Mouse (Mus musculus) right cerebral cortex, postnatal 14 days (tissue): Measurements from ENCODE around the gene Spta1.

Experiments used
- DNase-seq: peaks from one replicate; pipeline ENCODE4 v3.0.0; 2022

The Spta1 gene

DNA sequence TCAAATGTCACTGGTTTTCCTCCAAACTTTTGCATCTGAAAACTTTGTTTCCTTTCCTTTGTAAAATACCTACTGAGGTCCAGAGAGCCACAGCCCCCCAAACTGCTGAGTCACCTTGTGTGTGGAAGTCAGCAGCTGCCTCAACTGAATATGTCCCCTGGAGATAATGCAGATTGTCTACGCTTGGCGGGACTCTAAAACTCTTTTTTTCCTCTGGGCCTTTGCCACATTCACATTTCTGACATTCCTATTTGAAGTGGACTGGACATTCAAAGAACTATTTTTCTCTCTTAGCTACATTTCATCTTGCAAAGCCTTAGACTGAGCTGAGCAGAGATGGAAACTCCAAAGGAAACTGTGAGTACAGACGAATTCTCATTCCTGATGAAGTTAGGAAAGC, at the start of gene Spta1:
Spta1 (plus strand) TSS at position 172 of the 400 bp plus-strand sequence.
- DNase-seq, result no peak

- no peak for DNase-seq
Measured at GRCm38 (mm10) chr1:174131217-174131616, 41.4 kb upstream of the Spta1 start, which contains the start of gene Olfr424. Olfr424 (plus strand) TSS chr1:174131517.

DNA sequence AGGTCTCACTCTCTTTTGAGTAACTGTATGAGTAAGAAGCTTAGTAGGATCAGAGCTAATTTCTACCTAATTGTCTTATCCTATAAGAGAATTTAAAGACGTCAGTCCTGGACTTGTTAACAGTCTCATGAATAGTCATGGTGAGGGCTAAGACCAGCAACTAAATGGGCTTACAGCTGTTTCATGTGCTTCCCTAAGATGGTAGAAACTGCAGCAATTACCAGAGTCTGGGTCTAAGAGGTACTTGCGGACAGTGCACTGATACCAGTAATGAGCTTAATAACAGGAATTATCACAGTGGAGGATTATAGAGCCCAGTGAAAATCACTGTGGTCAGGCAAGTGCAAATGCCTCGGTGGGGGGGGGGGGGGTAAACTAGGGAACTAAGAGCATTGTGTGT, 40.6 kb upstream of the Spta1 start:
- DNase-seq, result no peak

DNA sequence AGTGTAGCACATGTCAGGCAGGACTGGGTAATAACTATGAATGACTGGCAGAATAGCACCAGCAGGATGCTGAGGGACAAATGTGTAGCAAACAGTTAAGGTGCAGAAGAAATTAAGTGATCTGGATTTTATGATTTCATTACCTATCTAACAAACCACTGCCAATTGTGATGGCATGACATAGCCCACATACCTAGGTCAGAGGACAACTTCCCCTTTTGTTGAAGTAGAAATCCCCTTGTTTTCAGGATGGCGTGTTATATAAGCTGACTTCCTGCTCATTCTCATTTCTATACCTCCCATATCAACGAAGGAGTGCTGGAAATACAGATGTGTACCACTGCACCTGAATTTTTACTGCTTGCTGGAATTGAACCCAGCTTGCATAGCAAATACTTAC, 31.2 kb upstream of the Spta1 start:
- no peak for DNase-seq

DNA sequence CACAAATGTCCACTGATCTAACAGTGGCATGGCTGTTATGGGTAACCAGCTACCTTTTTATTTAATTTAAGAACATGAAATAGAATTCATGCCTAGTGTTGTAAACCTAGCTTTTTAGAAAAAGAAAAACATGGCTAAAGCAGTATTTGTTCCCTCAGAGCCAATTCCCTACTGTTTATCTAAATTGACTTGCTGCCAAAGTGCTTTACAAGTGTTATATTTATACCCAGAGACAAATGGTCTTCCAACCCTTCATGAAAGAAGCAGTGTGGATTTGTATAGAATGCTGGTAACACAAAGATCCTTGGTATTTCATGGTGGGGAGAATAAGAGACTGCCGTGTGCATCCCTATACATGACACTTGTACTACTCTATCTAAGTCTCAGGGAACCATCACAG, 25.9 kb upstream of the Spta1 start:
- no peak for DNase-seq

GRCm38 (mm10) chr1:174149289-174149688, 23.3 kb upstream of the Spta1 start:
- no peak for DNase-seq

DNA sequence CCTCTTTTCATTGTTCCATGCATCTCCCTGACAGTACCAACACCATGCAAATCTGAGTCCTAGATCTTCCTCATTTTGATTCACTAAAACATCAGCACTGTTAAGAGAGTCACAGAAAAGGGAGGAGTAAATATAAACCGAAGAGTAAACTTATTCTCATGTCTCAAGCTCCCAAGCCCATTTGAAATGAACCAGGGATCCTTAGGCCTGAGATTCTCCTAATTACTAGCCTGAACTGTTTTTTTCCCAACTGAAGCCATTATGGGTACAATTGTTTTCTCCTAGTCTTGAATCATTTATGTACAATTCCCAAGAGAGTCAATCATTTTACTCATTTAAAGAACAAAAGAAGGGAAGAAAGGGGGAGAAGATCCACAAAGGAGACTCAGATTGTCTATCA, 17.2 kb upstream of the Spta1 start, which contains the start of gene Olfr420:
Olfr420 (plus strand) TSS at position 301 of the 400 bp plus-strand sequence.
- DNase-seq, result no peak

GRCm38 (mm10) chr1:174157622-174158021, 15.0 kb upstream of the Spta1 start:
- DNase-seq, result no peak

DNA sequence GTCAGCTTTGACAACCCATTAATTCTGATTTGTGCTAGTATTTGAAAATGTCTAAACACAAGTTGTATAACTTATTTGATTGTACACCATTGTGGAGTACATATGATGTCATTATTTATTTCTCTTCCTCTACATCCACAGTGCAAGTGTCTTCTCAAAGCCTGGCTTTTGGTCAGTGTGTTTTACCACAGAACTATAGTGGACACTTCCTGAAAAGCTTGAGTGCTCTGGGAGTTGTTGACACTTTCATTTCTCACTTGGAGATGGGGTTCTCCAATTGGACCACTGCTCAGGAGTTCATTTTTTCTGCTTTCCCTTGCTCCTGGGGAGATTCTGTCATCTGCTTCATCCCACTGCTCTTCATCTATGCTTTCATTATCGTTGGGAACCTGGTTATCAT, 14.1 kb upstream of the Spta1 start:
- no peak for DNase-seq

GRCm38 (mm10) chr1:174159095-174159494, 13.5 kb upstream of the Spta1 start:
- no peak for DNase-seq

GRCm38 (mm10) chr1:174169024-174169423, 3.6 kb upstream of the Spta1 start:
- DNase-seq, result no peak

DNA sequence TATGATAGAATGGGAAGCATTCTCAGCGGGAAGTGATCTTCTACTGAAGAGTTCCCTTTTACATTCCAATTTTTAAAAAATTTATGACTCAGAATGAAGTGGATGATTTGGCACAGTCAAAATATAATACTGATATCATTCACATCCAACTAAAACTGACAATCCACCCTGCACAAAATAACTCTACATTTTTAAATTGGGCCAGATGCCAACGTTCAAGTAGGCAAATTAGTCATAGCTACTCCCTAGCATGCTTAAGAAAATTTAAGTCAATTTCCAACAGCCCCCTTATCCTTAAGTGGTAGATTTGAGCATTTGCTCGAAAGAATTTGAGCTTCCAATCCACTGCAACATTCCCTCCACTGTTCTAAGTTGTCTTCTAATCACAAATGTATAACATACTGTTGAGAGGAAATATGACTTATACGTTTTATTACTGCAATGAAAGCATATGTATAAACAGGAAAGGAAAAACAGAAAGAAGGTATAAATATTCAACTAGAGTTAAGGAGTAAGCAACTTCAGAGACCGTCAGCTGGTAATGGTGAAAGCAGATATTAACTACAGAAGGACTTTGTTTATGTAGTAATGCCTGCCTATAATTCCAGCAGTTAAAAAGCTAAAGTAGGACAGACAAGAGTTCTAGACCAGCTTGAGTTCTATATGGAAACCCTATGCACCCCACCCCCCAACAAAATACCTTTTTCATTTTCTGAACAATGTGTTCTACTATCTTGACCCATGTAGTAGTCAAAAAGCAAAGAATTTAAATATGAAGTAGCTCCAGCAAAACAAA, 1.7 kb upstream of the Spta1 start:
- no peak for DNase-seq

DNA sequence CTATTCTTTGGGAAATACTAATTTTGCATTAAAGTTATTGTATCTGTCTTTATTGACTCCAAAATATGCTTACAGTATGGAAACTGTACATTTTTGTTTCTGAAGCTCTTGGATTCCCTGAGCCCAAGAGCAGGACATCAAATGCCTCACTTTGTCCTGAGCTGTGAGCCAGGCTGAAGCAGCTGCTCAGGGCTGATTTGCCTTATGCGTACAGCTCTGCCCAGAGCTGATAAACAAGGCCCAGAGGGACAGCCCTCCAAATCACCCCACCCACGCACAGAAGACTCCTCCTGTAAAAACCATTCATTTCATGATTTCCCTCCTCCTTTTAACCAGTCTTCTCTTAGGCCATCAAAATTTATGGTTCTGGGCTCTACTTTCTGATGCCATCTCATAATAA, 1.0 kb upstream of the Spta1 start:
- DNase-seq, result no peak

GRCm38 (mm10) chr1:174204699-174205098, 32.1 kb downstream of the Spta1 start:
- DNase-seq, result no peak

GRCm38 (mm10) chr1:174212286-174212685, 39.7 kb downstream of the Spta1 start:
- DNase-seq, result no peak

DNA sequence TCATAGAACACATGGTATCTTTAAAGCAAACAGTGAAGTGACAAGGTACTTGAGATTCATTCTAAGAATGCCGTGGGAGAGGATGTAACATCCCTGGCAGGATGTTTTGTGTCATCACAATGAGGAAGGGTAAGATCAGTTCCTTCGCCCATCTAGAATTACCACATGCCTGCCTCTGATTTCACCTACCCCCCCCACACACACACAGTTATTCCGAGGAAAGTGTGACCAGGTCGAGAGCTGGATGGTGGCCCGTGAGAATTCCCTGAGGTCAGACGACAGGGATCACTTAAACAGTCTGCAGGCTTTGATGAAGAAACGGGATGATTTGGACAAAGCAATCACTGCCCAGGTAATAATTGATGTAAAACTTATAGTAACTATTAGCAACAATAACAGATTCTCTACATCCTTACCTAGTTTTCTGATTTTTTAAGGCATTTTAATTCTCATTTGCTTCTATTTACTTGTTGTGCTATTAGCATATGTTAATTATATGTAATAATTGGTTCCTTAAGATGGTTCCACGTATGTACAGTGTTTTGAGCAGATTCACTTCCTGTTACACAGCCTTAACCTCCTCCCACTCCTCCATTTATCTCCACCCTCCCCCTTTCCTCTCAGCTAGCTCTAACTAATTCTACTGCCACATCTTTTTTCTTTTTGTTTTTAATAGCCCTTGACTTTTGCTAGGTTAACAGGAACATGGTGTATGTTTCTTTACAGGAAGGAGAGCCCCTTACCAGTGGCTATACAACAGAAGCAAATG, 42.9 kb downstream of the Spta1 start:
- DNase-seq, result no peak

DNA sequence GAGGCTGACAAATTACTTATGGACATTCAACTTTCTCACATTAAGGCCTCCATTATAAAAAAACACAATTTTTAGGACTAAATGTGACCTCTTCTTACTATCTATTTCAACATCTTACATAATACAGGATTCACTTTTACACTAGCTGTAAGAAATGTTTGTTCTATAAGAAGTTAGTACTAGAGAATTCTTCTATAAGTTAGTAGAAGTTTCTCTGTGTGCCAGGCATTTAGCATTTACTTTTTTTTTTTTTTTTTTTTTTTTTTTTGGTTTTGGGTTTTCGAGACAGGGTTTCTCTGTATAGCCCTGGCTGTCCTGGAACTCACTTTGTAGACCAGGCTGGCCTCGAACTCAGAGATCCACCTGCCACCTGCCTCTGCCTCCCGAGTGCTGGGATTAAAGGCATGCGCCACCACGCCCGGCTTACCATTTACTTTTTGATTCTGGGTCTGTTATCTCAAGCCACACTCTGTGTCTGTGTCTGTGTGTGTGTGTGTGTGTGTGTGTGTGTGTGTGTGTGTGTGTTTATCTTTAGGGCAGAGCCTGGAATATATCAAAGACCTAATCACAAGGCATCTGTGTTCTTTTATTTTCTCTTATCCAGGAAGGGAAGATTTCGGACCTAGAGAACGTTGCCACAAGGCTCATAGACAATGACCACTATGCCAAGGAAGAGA, 44.1 kb downstream of the Spta1 start:
- no peak for DNase-seq

DNA sequence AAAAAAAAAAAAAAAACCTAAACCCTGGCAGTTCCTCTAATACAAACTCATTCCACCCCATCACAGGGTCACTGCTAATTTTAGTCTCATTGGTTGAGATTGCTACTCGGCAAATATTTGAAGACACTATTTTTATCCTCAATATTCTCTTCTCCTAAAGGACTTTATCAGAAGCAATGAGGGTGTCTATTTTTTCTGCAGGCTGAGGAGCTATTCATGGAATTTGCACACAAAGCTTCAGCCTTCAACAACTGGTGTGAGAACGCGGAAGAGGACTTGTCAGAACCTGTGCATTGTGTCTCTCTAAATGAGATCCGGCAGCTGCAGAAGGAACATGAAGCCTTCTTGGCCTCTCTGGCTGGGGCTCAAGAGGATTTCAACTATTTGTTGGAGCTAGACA, 67.3 kb downstream of the Spta1 start:
- no peak for DNase-seq

GRCm38 (mm10) chr1:174244621-174245020, 72.0 kb downstream of the Spta1 start:
- DNase-seq, result no peak

- DNase-seq, result no peak
Measured at GRCm38 (mm10) chr1:174246080-174246479, 73.5 kb downstream of the Spta1 start.

- DNase-seq, result no peak
Measured at GRCm38 (mm10) chr1:174247170-174247569, 74.6 kb downstream of the Spta1 start.

- DNase-seq, result no peak
Measured at GRCm38 (mm10) chr1:174250376-174250775, 77.8 kb downstream of the Spta1 start.

GRCm38 (mm10) chr1:174251961-174252360, 79.4 kb downstream of the Spta1 start, which contains the start of gene Olfr419:
Olfr419 (minus strand) TSS chr1:174252061.
- no peak for DNase-seq
